In genomic region chr3:136671161-136671939, GRCm38 (mm10) we compare ENCODE assay signal across 8 mouse cellular contexts. TPM values are rescaled to one million over a fixed set of nuclear protein-coding genes. Genes with fewer than 3 reads are reported as not detected.
DNase-seq lines count a peak whose midpoint lies in the region; ATAC-seq and TF ChIP-seq lines count a peak whose summit lies in the region.

No protein-coding gene starts in this region.

- ATAC-seq in cerebellum, adult (ENCODE audit: insufficient number of reproducible peaks, low FRiP score, low TSS enrichment): no peak
- peak; percentile 49 for ATAC-seq in limb, embryonic 13.5 days (ENCODE audit: low FRiP score, low read depth)
- ATAC-seq in midbrain, embryonic 15.5 days (replicated peaks): peak; percentile 46

- intact Hi-C loops in heart, adult 2 months (cut with DNase I): loop anchor here (2.0 to 5.0 kb wide), 4 partner anchors 33 to 226 kb away; no protein-coding TSS in a partner anchor

- no peak for TF ChIP-seq EP300 in heart, adult 2 months (IDR thresholded peaks at IDR 0.05; ENCODE audit: insufficient read depth, low read depth, low read length)

- H3K4me2 ChIP-seq in limb, embryonic 13.5 days (replicated peaks): peak overlapping the region; percentile 80
- H3K4me2 ChIP-seq in midbrain, embryonic 15.5 days: peak overlapping the region; percentile 53

- no peak for TF ChIP-seq CTCF in heart, adult 2 months (IDR thresholded peaks at IDR 0.05)
- TF ChIP-seq CTCF in kidney, adult 2 months (conservative IDR thresholded peaks at IDR 0.05; ENCODE audit: insufficient read depth, insufficient read length, low read depth, low read length): no peak

- H3K4me3 ChIP-seq in heart, adult 2 months: peak overlapping the region; percentile 87
- H3K4me3 ChIP-seq in kidney, adult 2 months (ENCODE audit: insufficient read depth, low read depth, low read length): peak overlapping the region; percentile 85
- peak overlapping the region; percentile 88 for H3K4me3 ChIP-seq in limb, embryonic 13.5 days
- H3K4me3 ChIP-seq in midbrain, embryonic 15.5 days: peak overlapping the region; percentile 75

- no peaks in the 10 kb centered on the region for H3K27me3 ChIP-seq in heart, adult 2 months (ENCODE audit: control insufficient read depth, insufficient read depth, low read length)
- no peaks in the 10 kb centered on the region for H3K27me3 ChIP-seq in kidney, adult 2 months (replicated peaks; ENCODE audit: control insufficient read depth, insufficient read depth, low read length)
- H3K27me3 ChIP-seq in limb, embryonic 13.5 days: no peaks in the 10 kb centered on the region
- no peaks in the 10 kb centered on the region for H3K27me3 ChIP-seq in midbrain, embryonic 15.5 days (replicated peaks)

- no peaks in the 10 kb centered on the region for H3K9me3 ChIP-seq in limb, embryonic 13.5 days
- no peaks in the 10 kb centered on the region for H3K9me3 ChIP-seq in midbrain, embryonic 15.5 days

- DNase-seq in cerebellum, adult 11 months: peak; percentile 77
- DNase-seq in embryo, embryonic 11 days: peak; percentile 87
- DNase-seq in heart, adult 2 months: peak; percentile 86 to 87
- DNase-seq in kidney, adult 2 months: peak; percentile 83
- peak; percentile 39 to 59 for DNase-seq in spleen, postnatal 14 days (ENCODE audit: low spot score in 2 of 2)

- H3K4me1 ChIP-seq in heart, adult 2 months (ENCODE audit: control insufficient read depth, insufficient read depth, low read length): peaks cover 11% of the 10 kb centered on the region
- H3K4me1 ChIP-seq in kidney, adult 2 months (ENCODE audit: control insufficient read depth, insufficient read depth, low read length): peaks cover 8% of the 10 kb centered on the region; the same call in 1 of the 2 replicates
- H3K4me1 ChIP-seq in limb, embryonic 13.5 days: peaks cover 29% of the 10 kb centered on the region
- peaks cover 32% of the 10 kb centered on the region for H3K4me1 ChIP-seq in midbrain, embryonic 15.5 days

- no peak for TF ChIP-seq POLR2A in heart, adult 2 months (IDR thresholded peaks at IDR 0.05; ENCODE audit: insufficient read depth, low read depth, low read length)
- TF ChIP-seq POLR2A in kidney, adult 2 months (IDR thresholded peaks at IDR 0.05; ENCODE audit: low read depth, low read length): no peak

- H3K79me2 ChIP-seq in heart, adult 2 months (replicated peaks; ENCODE audit: control insufficient read depth, insufficient read depth, low read length): no peaks in the 10 kb centered on the region; the same call in 1 of the 2 replicates

- WGBS in heart, adult 2 months: under 1% methylated on average over 51 of the region's 52 CpGs
- WGBS in kidney, adult 2 months: under 1% methylated on average over 47 of the region's 52 CpGs
- WGBS in limb, embryonic 13.5 days: under 1% methylated on average over 28 of the region's 52 CpGs
- 2% methylated on average over 46 of the region's 52 CpGs for WGBS in midbrain, embryonic 15.5 days

- H3K9ac ChIP-seq in heart, adult 2 months (ENCODE audit: low read depth, low read length): peak overlapping the region; percentile 80
- H3K9ac ChIP-seq in limb, embryonic 13.5 days: peak overlapping the region; percentile 86
- peak overlapping the region; percentile 70 for H3K9ac ChIP-seq in midbrain, embryonic 15.5 days

- peaks cover 12% of the 10 kb centered on the region; the same call in 1 of the 2 replicates for H3K36me3 ChIP-seq in heart, adult 2 months (ENCODE audit: control insufficient read depth, insufficient read depth, low read length)
- H3K36me3 ChIP-seq in kidney, adult 2 months (ENCODE audit: control insufficient read depth, insufficient read depth, low read length): no peaks in the 10 kb centered on the region
- H3K36me3 ChIP-seq in limb, embryonic 13.5 days: no peaks in the 10 kb centered on the region
- no peaks in the 10 kb centered on the region for H3K36me3 ChIP-seq in midbrain, embryonic 15.5 days (replicated peaks)

- peak overlapping the region; percentile 96 for H3K27ac ChIP-seq in heart, adult 2 months
- H3K27ac ChIP-seq in kidney, adult 2 months (ENCODE audit: insufficient read depth, low read depth, low read length): peak overlapping the region; percentile 79
- H3K27ac ChIP-seq in limb, embryonic 13.5 days: peak overlapping the region; percentile 97
- H3K27ac ChIP-seq in midbrain, embryonic 15.5 days: peak overlapping the region; percentile 97

RNA-seq across cellular contexts. Expression of gene Ppp3ca, which starts 1.4 kb away (rescaled TPM):
- 10 to 100 TPM; 41.7 to 44.3 TPM for total RNA-seq in heart, adult 2 months (2021)
- polyA plus RNA-seq in heart, adult 2 months (2012; rRNA removed): 18.3 and 28.5 TPM in 2 replicates
- 12.0 and 14.0 TPM in 2 replicates for polyA plus RNA-seq in kidney, adult 2 months (2012; rRNA removed)
- 67.4 and 71.6 TPM in 2 replicates for polyA plus RNA-seq in limb, embryonic 13.5 days (2015; fragmentation: Nextera tagmentation; extraction: Ambion mirVana)
- polyA plus RNA-seq in midbrain, embryonic 15.5 days (2015; fragmentation: Nextera tagmentation; extraction: Ambion mirVana): 145 and 148 TPM in 2 replicates
